Mouse (Mus musculus): ENCODE measurements around the gene Gm45062. TPM values are rescaled to one million over a fixed set of nuclear protein-coding genes. Genes with fewer than 3 reads are reported as not detected.
A peak's percentile ranks its signal among the peaks of the same experiment; 100 is the strongest.

The Gm45062 gene
- total and polyA plus RNA-seq, 2 experiments from 2014 or later = 2.5 to 8.1 TPM

GRCm38 (mm10) chr6:8419485-8420186 is 160.4 kb downstream of the Gm45062 start:
- Histone ChIP-seq H3K9ac (replicated peaks; ENCODE audit: low read length, poor library complexity, severe bottlenecking) (no peak overlapping the region), H3K4me3 (ENCODE audit: low read depth, low read length) (no peak overlapping the region), H3K36me3 (ENCODE audit: insufficient read depth, low read length) (no peaks in the 10 kb centered on the region), H3K4me2 (ENCODE audit: low read depth, low read length, poor library complexity, severe bottlenecking) (no peak overlapping the region), H3K9me3 (ENCODE audit: low read length) (no peaks in the 10 kb centered on the region), H3K27me3 (ENCODE audit: insufficient read depth, low read length) (no peaks in the 10 kb centered on the region), H3K27ac (ENCODE audit: low read depth, low read length) (no peak overlapping the region), H3K4me1 (ENCODE audit: insufficient read depth, low read length) (no peaks in the 10 kb centered on the region)
- TF ChIP-seq CTCF (IDR thresholded peaks at IDR 0.05) = no peak
- WGBS = 79% methylated on average over 4 of the region's 4 CpGs
- ATAC-seq (ENCODE audit: low FRiP score) = no peak
- no peak for DNase-seq (ENCODE audit: low spot score)

GRCm38 (mm10) chr6:8420187-8420503 is 160.9 kb downstream of the Gm45062 start:
- Histone ChIP-seq H3K4me1 (ENCODE audit: insufficient read depth, low read length) (no peaks in the 10 kb centered on the region), H3K36me3 (ENCODE audit: insufficient read depth, low read length) (no peaks in the 10 kb centered on the region), H3K27me3 (ENCODE audit: insufficient read depth, low read length) (no peaks in the 10 kb centered on the region), H3K4me3 (ENCODE audit: low read depth, low read length) (no peak overlapping the region), H3K27ac (ENCODE audit: low read depth, low read length) (no peak overlapping the region), H3K9ac (replicated peaks; ENCODE audit: low read length, poor library complexity, severe bottlenecking) (no peak overlapping the region), H3K4me2 (ENCODE audit: low read depth, low read length, poor library complexity, severe bottlenecking) (no peak overlapping the region), H3K9me3 (ENCODE audit: low read length) (no peaks in the 10 kb centered on the region)
- no peak for DNase-seq (ENCODE audit: low spot score)
- ATAC-seq (ENCODE audit: low FRiP score) = no peak
- no peak for TF ChIP-seq CTCF (IDR thresholded peaks at IDR 0.05)
- WGBS = 84% methylated on average over 1 of the region's 1 CpGs

GRCm38 (mm10) chr6:8421421-8421820 is 162.2 kb downstream of the Gm45062 start:
- H3K4me2 ChIP-seq (ENCODE audit: low read depth, low read length, poor library complexity, severe bottlenecking) = no peak overlapping the region
- no peaks in the 10 kb centered on the region for H3K36me3 ChIP-seq (ENCODE audit: insufficient read depth, low read length)
- H3K4me1 ChIP-seq (ENCODE audit: insufficient read depth, low read length) = no peaks in the 10 kb centered on the region
- no peak for ATAC-seq (ENCODE audit: low FRiP score)
- H3K9ac ChIP-seq (replicated peaks; ENCODE audit: low read length, poor library complexity, severe bottlenecking) = no peak overlapping the region
- DNase-seq (ENCODE audit: low spot score) = no peak
- 83% methylated on average over 5 of the region's 5 CpGs for WGBS
- H3K4me3 ChIP-seq (ENCODE audit: low read depth, low read length) = no peak overlapping the region
- no peak overlapping the region for H3K27ac ChIP-seq (ENCODE audit: low read depth, low read length)
- no peaks in the 10 kb centered on the region for H3K9me3 ChIP-seq (ENCODE audit: low read length)
- no peak for TF ChIP-seq CTCF (IDR thresholded peaks at IDR 0.05)
- no peaks in the 10 kb centered on the region for H3K27me3 ChIP-seq (ENCODE audit: insufficient read depth, low read length)

GRCm38 (mm10) chr6:8421959-8422581 is 162.8 kb downstream of the Gm45062 start:
- H3K27ac ChIP-seq (ENCODE audit: low read depth, low read length) = no peak overlapping the region

GRCm38 (mm10) chr6:8423142-8423541 is 163.9 kb downstream of the Gm45062 start:
- WGBS = 91% methylated on average over 2 of the region's 2 CpGs
- no peak overlapping the region for H3K4me2 ChIP-seq (ENCODE audit: low read depth, low read length, poor library complexity, severe bottlenecking)
- H3K9ac ChIP-seq (replicated peaks; ENCODE audit: low read length, poor library complexity, severe bottlenecking) = no peak overlapping the region
- no peak overlapping the region for H3K27ac ChIP-seq (ENCODE audit: low read depth, low read length)
- no peaks in the 10 kb centered on the region; the same call in 1 of the 2 replicates for H3K36me3 ChIP-seq (ENCODE audit: insufficient read depth, low read length)
- H3K27me3 ChIP-seq (ENCODE audit: insufficient read depth, low read length) = no peaks in the 10 kb centered on the region
- TF ChIP-seq CTCF (IDR thresholded peaks at IDR 0.05) = no peak
- DNase-seq (ENCODE audit: low spot score) (no peak), ATAC-seq (ENCODE audit: low FRiP score) (no peak)
- no peak overlapping the region for H3K4me3 ChIP-seq (ENCODE audit: low read depth, low read length)
- H3K9me3 ChIP-seq (ENCODE audit: low read length) = no peaks in the 10 kb centered on the region
- no peaks in the 10 kb centered on the region for H3K4me1 ChIP-seq (ENCODE audit: insufficient read depth, low read length)

More at GRCm38 (mm10) chr6:8421959-8422581, 162.8 kb downstream of the Gm45062 start:
- WGBS = 48% methylated on average over 10 of the region's 10 CpGs
- H3K27me3 ChIP-seq (ENCODE audit: insufficient read depth, low read length) = no peaks in the 10 kb centered on the region
- DNase-seq (ENCODE audit: low spot score) (peak; percentile 77), ATAC-seq (ENCODE audit: low FRiP score) (peak; percentile 56; the same call in 1 of the 2 replicates)
- no peak for TF ChIP-seq CTCF (IDR thresholded peaks at IDR 0.05)
- H3K4me1 ChIP-seq (ENCODE audit: insufficient read depth, low read length) = no peaks in the 10 kb centered on the region
- peak overlapping the region; percentile 26 for H3K4me2 ChIP-seq (ENCODE audit: low read depth, low read length, poor library complexity, severe bottlenecking)
- H3K9ac ChIP-seq (replicated peaks; ENCODE audit: low read length, poor library complexity, severe bottlenecking) = no peak overlapping the region
- no peak overlapping the region for H3K4me3 ChIP-seq (ENCODE audit: low read depth, low read length)
- H3K36me3 ChIP-seq (ENCODE audit: insufficient read depth, low read length) = no peaks in the 10 kb centered on the region; the same call in 1 of the 2 replicates
- no peaks in the 10 kb centered on the region for H3K9me3 ChIP-seq (ENCODE audit: low read length)

- Histone ChIP-seq H3K4me2 (ENCODE audit: low read depth, low read length, poor library complexity, severe bottlenecking) (no peak overlapping the region), H3K27me3 (ENCODE audit: insufficient read depth, low read length) (no peaks in the 10 kb centered on the region), H3K9ac (replicated peaks; ENCODE audit: low read length, poor library complexity, severe bottlenecking) (no peak overlapping the region), H3K27ac (ENCODE audit: low read depth, low read length) (no peak overlapping the region), H3K36me3 (ENCODE audit: insufficient read depth, low read length) (no peaks in the 10 kb centered on the region; the same call in 1 of the 2 replicates), H3K4me3 (ENCODE audit: low read depth, low read length) (no peak overlapping the region), H3K4me1 (ENCODE audit: insufficient read depth, low read length) (no peaks in the 10 kb centered on the region), H3K9me3 (ENCODE audit: low read length) (no peaks in the 10 kb centered on the region)
- no peak for ATAC-seq (ENCODE audit: low FRiP score)
- 86% methylated on average over 5 of the region's 5 CpGs for WGBS
- TF ChIP-seq CTCF (IDR thresholded peaks at IDR 0.05) = no peak
- no peak for DNase-seq (ENCODE audit: low spot score)
Observed at GRCm38 (mm10) chr6:8427692-8428091, 168.4 kb downstream of the Gm45062 start.

Data from midbrain, postnatal 0 days (tissue).